Mouse (Mus musculus) cerebellum, adult 2 months (tissue): Measurements from ENCODE around the gene Eps15l1.

Experiments used
- CTCF ChIP-seq: fragments of 200-500 bp; IDR thresholded peaks from 2 replicates; pipeline ENCODE4 v1.5.1; 2011; ENCODE audit warnings: low read depth, mild to moderate bottlenecking, control low read depth, low read length, moderate library complexity, borderline replicate concordance; ENCODE audit not compliant: insufficient read depth
- POLR2A ChIP-seq: fragments of 200-500 bp; IDR thresholded peaks from 2 replicates; pipeline ENCODE4 v1.6.1; 2011; ENCODE audit warnings: low read length, control low read depth, borderline replicate concordance; ENCODE audit not compliant: insufficient read depth

- TF ChIP-seq CTCF (no peak), POLR2A (no peak)
Observed at GRCm38 (mm10) chr8:72322471-72322889, 98.8 kb downstream of the Eps15l1 start.
